Mouse (Mus musculus) adrenal gland, adult 8-10 months (tissue): ENCODE results near the gene Cdc42ep1. TPM values are rescaled to one million over a fixed set of nuclear protein-coding genes. Genes with fewer than 3 reads are reported as not detected.
A peak's percentile ranks its signal among the peaks of the same experiment; 100 is the strongest.

Experiments
- DNase-seq: peaks from one replicate; pipeline ENCODE4 v3.0.0; 2022
- total RNA-seq, 4 experiments: library from RNA; stranded (reverse); gene quantifications; 2 replicates each; pipeline ENCODE4 v1.2.4; 2022

Gene Cdc42ep1
- total RNA-seq, 4 experiments from 2014 or later: 41.2 to 85.0 (median 65.8) TPM

- no peak for DNase-seq
Observed at GRCm38 (mm10) chr15:78849485-78849884, 7.1 kb downstream of the Cdc42ep1 start.

DNA sequence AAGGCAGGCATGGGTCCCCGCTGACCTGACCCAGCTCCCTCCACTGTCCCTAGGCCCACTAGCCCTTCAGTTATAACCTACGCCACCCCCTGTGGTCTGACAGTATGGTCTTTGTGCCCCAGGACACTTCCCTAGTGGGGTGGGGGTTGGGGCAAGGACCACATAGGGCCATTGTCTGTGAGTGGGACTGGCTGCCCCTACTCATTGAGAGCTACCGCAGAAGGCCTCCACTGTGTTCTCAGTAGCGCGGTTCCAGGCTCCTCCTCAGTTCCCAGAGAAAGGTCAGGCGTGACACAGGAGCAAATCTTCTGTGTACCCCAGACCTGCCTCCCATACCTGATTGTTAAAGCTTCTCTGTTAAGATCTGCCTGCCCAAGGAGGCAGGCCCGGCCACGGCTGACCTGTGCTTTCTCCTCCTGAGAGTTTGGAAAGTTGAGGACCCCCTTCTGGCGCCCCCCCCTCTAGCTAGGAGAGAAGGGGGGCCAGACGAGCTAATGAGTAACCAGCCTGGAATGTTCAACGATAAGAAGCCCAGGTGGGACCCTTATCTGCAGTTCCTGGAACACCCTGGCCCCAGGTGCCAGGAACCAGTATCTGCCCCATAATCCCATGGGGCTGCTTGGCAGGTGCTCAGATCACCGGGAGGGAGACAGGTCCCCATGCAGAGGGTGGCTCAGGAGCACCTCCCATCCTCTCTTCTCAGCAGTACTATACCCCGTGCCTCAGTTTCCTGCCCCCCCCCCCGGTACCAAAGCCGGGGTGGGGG, 7.8 kb downstream of the Cdc42ep1 start:
- no peak for DNase-seq

GRCm38 (mm10) chr15:78850944-78851343, 8.5 kb downstream of the Cdc42ep1 start:
- no peak for DNase-seq

DNA sequence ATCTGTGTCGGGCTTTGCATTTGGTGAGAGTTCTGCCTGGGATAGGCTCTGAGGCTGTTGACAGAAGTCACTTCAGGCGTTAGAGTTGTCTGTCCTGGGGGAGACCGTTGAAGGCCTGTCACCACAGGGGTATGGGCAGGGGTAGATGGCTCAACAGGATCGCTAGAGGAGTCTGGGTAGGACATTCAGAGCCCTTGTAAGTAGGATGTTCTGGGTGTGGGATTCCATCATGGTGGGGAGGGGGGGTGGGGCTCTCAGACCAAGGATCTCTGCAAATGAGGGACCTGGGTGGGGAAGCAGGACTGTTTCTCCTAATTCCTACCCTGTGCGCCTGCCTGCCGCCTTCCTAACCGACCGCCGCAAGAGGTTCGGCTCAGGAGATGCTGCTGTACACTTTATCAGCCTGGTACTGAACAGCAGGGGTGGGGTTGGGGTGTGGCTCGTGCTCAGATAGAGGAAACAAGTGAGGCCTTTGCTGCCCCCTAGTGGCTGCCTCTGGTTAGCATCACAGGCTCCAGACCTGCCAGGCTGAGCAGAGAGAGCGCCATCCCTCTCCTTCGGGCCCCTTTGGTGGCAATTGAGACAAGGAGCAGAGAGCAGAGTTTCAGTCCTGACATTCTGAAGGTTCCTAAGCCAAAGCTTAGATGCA, 9.2 kb downstream of the Cdc42ep1 start:
- peak; percentile 86 for DNase-seq

- no peak for DNase-seq
Observed at GRCm38 (mm10) chr15:78855303-78855965, 13.0 kb downstream of the Cdc42ep1 start, which contains the start of gene Lgals2. Gene Lgals2, minus strand, starts transcription at chr15:78855529.

DNA sequence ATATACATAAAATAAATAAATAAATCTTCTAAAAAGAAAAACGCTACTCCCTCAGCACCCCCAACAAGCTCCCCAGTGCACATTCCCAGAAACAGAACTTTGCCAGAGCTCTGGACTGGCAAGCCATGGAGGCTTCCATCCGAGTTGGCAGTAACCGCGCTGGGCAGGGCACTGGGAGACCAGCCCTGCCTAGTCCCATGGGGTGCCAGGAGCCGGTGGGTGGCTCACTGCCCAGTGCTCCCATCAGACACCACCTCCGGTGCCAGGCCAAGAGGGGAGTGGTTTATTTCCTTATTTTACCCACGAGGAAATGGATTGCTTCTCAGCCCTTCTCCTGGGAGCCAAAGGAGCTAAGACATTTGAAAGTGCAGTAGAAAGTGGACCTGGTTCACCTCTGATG, 14.6 kb downstream of the Cdc42ep1 start:
- DNase-seq: no peak

GRCm38 (mm10) chr15:78859311-78859710, 16.9 kb downstream of the Cdc42ep1 start:
- DNase-seq: no peak

DNA sequence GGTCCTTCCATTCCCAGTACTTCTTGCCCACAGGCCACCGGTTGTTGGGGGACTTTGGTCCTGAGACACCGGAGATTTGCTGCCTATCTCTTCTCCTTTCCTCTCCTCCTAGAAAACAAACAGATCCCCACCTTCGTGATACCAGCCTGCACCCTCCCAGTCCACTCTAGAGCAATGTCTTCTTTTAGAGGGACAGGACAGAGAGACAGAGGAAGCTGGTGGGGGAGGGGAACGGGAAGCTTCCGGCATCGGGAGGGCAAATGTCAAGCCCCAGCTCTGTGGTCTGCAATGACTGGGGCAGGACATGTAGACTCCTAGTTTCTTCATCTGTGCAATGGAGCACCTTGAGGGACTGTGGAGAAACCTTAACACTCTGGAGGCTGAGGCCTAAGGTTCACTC, 17.3 kb downstream of the Cdc42ep1 start:
- DNase-seq: no peak

- no peak for DNase-seq
Observed at GRCm38 (mm10) chr15:78862280-78862679, 19.9 kb downstream of the Cdc42ep1 start.

DNA sequence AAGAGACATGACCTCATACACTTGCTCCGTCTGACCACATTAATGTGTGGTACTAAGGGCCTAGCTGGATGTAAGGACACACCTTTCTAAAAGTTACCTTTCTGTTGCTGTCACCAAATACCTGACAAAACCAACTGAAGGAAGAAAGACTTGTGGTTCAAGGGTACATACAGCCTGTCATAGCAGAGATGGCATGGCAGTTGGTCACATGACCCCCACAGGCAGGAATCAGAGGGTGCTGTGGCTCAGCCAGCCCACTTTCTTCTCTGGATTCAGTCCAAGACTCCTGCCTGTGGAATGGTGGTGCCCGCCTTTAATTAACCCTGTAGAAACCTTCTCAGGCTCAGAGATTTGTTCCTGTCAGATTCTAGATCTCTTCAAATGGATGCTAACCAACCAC, 20.7 kb downstream of the Cdc42ep1 start:
- DNase-seq: no peak

- no peak for DNase-seq
Observed at GRCm38 (mm10) chr15:78863852-78864253, 21.4 kb downstream of the Cdc42ep1 start.

DNA sequence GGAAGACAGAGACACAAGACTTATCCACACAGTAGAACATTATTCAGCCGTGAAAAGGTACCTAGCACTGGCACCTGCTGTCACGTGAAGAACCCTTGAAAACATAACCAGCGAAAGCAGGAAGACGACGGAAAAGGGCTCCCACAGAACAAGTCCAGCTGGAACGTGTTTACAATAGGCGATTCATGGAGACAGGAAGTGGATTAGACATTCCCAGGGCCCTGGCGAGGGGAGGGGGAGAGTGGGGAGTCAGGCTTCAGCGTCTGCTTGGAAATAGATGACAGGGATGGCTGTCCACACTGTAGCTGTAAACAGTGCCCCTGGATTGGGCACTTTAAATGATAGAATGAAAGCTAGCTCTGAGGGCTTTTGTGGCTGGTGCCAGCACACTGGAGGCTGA, 26.0 kb downstream of the Cdc42ep1 start:
- no peak for DNase-seq

DNA sequence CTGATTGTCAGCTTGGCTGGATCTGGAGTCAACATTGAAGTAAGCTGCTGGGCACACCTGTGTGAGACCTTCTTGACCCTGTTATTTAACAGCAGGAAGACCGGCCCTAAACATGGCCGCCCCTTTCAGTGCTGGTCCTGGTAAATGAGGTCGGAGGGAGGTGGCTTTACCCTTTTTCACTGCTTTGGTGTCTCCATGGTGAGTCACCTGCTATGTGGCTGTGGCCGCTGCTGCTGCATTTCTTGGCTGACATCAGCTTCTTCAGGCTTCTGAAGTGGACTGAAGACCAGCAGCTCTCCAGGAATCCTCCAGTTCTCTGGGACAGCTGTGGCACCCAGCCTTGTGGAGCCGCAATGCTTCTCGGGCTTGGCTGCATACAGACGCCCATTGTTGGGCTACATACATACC, 26.4 kb downstream of the Cdc42ep1 start:
- no peak for DNase-seq

DNA sequence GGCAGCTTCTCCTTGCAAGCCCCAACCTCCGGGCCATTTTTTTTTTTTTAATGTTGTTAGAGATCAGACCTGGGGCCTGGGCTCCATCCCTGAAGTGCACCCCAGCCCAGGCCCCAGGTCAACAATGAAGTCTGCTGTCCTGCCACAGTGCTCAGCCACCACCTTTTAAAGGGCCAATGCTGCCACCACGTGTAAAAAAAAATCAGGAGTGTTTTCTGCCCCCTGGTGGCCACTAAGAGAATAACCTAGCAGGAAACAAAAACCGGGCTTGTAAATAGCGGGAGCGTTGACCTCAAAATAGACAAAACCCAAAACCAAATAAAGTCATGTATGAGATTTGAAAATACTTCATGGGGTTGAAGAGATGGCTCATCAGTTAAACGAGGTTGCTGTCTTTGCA, 27.4 kb downstream of the Cdc42ep1 start:
- DNase-seq: no peak

- DNase-seq: no peak
Observed at GRCm38 (mm10) chr15:78872021-78872608, 29.7 kb downstream of the Cdc42ep1 start.

- no peak for DNase-seq
Observed at GRCm38 (mm10) chr15:78873803-78874435, 31.5 kb downstream of the Cdc42ep1 start.

GRCm38 (mm10) chr15:78874989-78875388, 32.6 kb downstream of the Cdc42ep1 start:
- no peak for DNase-seq

- no peak for DNase-seq
Observed at GRCm38 (mm10) chr15:78875537-78875936, 33.1 kb downstream of the Cdc42ep1 start.

DNA sequence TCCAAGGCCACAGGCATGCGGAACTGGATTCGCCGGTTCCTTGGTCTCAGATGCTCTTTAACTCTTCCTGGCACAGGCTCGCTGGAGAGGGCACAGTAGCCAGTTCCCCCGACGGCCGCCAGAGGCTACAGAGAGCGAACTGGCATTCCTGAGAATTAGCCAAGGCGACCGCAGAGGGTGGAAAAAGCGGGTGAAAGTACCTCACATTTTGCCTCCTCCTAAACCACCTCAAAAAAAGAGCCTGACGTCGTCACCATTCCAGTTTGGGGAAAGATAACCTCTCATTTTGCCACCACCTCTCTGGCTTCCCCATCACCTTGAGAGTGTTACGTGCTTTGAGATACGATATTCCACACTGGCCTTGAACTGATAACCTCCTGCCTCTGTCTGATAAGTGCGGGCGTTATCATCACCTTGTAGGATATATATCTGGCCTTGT, 33.9 kb downstream of the Cdc42ep1 start:
- DNase-seq: peak; percentile 79

GRCm38 (mm10) chr15:78876991-78877809, 34.8 kb downstream of the Cdc42ep1 start, which contains the start of gene Gga1:
Gene Gga1, plus strand, starts transcription at chr15:78877190.
- DNase-seq: peak; percentile 92

DNA sequence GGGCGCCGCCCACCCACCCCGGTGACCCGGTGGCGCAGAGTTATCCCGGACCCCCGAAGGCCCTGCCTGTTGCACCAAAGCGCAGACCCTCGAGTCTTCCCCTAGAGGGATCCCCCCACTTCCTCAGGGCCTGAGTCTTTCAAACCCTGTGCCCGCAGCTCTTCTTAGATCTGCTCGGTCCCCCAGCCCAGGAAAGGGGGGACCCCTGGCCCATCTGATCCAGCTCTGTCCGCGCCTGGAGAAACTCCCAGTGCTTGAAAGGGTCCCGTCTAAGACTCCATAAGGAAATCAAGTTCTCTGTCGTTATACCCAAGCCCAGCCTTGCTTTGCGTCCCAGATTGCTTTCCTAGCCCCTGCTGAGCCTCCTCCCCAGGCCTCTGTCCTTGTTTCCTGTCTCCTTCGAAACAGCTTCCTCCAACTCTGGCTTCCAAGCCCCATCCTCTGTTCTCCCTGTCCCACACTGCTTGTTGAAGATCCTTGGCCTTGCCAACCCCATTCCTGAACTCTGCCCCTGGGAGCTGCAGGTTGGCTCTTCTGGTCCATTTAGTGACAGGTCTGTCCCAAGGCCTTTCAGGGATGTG, 35.5 kb downstream of the Cdc42ep1 start:
- DNase-seq: peak; percentile 41
